Mouse (Mus musculus) naive thymus-derived CD4-positive, alpha-beta T cell, adult 5 months (primary cell): ENCODE measurements around the gene Zfp598. TPM values are rescaled to one million over a fixed set of nuclear protein-coding genes. Genes with fewer than 3 reads are reported as not detected.

ENCODE experiments used
- polyA plus RNA-seq: library from polyadenylated mRNA; unstranded; fragments of 100-300 nt; shearing (Covaris generic); gene quantifications from one replicate; pipeline ENCODE4 v1.2.1, GENCODE M21; 2017

Zfp598 gene
- 23.2 TPM for polyA plus RNA-seq

DNA sequence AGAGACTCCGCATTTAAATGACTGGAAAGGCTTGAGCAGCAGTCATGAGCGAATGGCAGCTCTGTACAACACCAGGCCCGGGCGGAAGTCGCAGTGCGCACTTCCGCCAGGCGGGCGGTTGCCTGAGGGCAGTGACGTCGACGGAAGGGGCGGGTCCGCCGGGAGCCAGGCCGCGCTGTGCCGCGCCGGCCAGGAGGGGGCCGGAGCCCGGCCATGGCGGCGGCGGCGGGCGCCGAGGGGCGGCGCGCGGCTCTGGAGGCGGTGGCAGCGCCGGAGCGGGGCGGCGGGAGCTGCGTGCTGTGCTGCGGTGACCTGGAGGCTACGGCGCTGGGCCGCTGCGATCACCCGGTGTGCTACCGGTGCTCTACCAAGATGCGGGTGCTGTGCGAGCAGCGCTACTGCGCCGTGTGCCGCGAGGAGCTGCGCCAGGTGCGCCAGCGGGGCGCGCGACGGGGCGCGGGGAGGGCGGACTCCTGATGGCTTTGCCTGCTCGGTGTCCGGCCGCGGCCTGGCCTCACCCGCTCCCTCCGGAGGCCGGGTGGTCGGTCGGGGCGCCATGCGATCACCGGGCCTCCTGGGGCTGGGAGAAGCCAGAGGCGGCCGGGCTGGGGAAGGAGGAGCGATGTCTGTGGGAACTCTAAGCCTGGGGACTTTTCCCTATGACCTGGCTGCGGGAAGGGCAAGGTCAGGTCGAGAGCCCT is at the start of gene Zfp598:
Gene Zfp598, plus strand, starts transcription at position 143 of the 701 bp plus-strand sequence.

DNA sequence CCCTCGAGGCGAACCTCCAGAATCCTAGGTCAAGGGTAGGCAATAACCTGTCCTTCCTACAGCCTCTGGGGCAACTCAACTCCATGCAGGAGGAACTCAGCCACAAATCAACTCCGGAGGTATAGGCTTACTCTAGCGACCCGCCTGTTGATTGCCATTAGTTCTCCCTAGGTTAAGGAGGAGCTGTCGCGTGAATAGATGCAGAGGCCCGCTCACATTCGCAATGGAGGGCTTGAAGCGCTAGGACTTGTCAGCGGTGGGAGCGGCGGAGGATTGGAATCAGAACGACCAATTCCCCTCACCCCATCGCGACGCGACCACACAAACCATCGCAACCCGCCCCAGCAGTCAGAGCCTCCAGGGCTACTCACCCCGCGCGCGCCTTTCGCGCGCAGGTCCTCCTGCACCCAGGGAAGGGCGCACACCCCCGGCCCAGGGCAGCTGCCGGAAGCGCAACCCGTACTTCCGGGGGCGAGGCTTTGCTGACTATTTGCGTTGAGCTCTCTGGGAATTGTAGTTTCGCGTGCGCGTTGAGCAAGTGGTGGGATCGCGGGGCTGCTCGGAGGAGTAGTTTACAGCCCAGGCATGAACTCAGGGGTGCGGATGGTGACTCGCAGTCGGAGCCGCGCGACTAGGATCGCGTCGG is 37.2 kb upstream of the Zfp598 start, which contains the start of the genes Tsc2 and Nthl1:
Gene Tsc2, minus strand, starts transcription at position 464 of the 646 bp plus-strand sequence.
Gene Nthl1, plus strand, starts transcription at position 514 of the 646 bp plus-strand sequence.

DNA sequence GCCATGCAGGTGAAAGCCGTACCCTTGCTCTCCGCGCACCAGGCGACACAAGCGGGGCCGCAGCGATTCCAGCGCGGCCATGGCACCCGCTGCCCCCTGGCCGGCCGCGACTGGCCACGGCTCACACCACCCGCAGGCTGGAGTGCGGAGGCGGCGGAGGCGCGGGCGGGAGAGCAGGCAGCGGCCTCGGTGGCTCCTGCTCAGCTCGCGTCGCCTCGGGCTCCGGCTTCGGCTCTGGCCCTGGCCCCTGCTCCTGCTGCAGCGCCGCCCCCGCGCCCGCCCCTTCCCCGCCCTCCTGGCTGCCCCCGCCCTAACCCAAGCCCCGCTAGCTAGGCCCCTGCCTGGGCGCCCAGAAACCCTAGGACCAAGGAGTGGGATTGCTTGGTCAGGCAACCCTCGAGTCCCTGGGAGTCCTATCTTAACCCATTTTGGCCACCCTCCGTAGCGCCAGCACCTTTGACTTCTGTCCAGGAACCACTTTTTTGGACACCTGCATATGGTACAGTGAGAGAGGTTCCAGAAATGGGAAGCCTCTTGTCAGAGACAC is 19.3 kb upstream of the Zfp598 start, which contains the start of gene Slc9a3r2:
Gene Slc9a3r2, minus strand, starts transcription at position 258 of the 547 bp plus-strand sequence.

DNA sequence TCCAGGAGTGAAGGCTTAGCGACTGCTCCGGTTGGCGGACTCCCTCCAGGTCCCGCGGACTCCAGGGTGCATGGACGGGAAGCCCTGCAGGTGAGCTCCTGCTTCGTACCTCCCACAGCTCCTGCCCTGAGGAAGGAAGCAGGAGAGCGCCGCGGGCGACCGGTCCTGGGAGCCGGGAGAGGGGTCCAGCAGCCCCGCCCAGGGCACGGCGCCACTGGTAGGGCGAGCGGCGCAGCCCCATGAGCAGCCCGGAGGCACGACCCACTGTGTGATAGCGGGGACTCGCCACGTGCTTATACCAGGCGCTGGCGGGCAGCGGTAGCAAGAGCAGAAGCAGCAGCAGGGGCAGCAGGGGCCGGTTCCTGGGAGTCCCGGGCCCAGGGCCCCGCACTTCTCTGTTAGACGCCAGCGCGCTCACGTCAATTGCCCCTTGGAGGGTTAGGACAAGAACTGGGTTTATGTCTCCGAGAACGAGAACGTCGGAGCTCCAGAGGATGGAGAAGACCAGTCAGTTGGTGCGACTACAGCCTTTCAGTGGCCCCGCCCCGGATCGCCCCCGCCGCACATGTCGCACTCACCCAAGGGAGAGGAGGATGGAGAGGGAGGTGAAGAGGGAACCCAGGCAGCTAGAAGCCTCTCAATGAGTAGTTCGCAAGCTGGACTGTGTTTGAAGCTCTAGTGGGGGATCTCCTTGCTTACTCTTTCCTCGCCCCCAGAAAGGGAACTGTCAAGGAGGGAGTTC is 11.3 kb upstream of the Zfp598 start, which contains the start of gene Npw:
Gene Npw, minus strand, starts transcription at position 441 of the 742 bp plus-strand sequence.

DNA sequence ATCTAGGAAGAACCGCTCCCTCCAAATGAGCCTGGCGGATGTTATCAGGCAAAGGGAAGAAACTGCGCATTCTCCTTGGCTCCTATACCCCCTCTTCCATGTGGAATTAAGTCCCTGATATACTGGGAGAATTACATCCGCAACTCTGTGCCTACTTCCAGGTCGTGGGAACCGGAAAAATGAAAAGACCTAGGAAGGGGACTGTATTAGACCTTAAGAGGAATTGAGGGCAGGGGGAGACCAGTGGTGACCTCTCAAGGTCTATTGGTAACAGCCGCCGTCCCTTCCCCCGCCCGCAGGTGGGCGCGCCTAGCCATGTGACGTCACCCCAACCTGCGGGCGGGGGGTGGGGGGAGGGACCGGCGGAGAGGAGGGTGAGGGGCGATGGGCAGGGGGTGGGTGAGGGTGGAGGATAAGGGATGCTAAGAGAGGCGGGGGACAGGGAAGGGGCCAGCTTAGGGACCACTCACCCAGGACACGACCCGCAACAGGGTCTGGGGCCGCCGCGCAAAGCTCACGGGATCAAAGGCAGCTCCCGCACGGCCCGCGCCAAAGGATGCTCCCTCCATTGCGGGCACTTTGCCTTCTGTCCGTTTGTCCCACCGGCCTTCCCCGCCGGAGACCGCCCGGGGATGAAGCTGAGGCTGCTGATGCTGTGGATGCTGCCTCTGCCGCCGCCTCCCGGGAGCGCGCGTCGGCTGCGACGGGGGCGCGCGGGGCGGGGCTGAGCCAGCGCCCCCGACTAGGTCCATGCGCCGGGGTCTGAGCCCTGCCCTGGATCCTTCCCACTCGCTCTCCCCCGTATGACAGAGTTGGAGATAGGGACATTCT is 20.0 kb downstream of the Zfp598 start, which contains the start of gene Syngr3:
Gene Syngr3, minus strand, starts transcription at position 705 of the 831 bp plus-strand sequence.

DNA sequence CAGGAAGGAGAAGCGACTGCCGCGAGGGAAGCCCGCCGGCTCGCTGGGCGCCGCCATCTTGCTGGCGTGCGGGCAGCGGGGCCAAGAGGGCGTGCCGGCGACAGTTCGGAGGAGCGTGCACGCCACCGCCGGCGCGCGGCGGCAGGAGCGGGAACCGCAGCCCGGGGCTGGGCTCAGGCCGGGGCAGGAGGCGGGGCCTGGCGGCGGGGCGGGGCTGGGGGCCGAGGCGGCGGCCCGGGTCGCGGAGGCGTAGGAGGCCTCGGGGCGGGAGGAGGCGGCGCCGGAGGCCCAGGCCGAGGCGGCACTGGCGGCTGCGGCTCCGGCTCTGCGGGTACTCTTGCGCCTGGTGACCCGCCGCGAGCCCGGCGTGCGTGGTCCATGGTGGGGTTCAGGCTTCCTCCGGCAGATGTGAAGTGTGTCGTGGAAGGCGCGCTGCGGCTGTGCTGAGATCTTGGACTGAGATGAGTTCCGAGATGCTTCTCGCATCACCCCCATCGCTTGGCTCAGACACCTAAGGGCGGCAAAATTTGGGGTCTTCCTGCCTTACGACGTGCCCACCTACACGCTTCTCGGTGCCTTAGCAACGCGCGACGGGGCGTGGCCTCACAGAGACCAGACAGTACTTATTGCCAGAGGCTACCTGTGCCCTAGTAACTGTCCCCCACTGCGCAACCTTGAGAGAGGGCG is 26.7 kb downstream of the Zfp598 start, which contains the start of the genes Gfer and Noxo1:
Gene Gfer, minus strand, starts transcription at position 146 of the 687 bp plus-strand sequence.
Gene Noxo1, plus strand, starts transcription at position 224 of the 687 bp plus-strand sequence.

DNA sequence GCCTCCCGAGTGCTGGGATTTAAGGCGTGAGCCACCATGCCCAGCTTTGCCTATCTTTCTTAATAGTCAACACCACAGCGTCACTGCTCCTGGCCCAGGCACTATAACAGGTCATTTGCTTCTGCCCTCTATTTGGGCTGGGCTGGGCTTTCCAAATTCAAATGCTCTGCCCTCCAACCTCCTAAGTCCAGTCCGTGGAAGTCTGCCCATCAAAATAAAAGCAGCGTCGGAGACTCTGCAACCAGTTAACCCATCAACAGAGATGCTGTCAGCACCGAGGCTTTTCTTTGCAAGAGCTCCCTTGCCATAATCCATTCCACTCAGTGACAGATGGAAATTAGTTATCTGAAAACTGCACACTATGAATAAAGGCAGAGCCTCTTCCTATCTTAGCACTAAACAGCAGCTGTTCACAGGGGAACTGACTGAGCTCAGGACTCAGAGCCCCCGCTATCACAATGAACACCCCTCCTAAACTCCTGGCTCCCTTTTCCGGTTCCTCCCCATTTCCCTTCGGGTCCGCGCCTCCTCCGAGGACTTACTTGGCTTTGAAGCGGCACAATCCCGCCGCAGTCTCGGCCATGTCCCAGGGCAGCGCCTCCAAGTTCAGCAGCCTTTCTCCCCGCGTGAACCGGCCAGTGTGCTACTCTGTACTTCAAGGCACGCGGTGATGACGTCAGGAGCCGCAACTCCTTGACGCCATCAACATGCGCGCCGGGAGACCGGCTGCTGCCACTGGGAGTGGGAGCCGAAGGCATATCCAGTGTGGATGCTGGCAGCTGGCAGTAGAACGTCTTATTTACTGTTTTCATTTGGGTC is 37.7 kb downstream of the Zfp598 start, which contains the start of gene Tbl3:
Gene Tbl3, minus strand, starts transcription at position 679 of the 819 bp plus-strand sequence.

DNA sequence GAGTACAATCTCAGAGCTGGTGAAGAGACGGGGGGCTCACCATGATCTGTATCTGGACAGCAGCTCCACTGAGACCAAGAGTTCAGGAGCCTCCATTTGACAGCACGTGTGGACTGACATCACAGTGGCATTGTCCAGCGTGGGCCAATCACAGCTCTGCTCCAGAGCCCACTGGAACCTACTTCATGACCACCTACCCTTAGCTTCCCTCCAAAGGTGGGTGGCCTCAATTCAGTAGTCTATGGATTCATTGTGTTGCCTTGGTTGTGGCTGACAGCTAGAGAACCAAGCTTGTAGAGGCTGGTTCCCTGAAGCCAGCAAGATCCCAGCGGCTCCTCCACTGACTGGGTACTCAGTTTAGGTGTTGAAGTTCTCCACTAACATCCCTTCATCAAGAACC is 48.5 kb downstream of the Zfp598 start, which contains the start of the genes Rnf151 and Rps2:
Gene Rnf151, minus strand, starts transcription at position 121 of the 400 bp plus-strand sequence.
Gene Rps2, plus strand, starts transcription at position 174 of the 400 bp plus-strand sequence.

DNA sequence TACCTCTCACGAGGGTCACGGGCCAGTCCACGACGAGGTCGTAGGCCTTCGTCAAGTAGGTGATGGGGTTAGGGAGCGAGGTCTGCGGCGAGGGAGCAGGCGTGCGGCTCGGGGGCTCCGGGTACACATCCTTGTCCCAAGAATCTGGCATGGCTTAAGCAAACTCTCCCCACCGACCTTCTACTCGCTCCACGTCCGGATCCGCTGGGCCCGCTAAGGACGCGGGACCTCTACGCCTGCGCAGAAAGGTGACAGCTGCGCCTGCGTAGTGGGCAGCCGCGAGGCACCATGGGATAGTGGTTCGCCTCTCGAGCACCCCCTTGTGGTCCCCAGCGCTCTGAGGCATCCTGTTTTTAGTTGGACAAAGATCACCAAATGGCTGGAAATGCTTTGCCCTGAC is 54.7 kb downstream of the Zfp598 start, which contains the start of gene Ndufb10:
Gene Ndufb10, minus strand, starts transcription at position 295 of the 400 bp plus-strand sequence.

DNA sequence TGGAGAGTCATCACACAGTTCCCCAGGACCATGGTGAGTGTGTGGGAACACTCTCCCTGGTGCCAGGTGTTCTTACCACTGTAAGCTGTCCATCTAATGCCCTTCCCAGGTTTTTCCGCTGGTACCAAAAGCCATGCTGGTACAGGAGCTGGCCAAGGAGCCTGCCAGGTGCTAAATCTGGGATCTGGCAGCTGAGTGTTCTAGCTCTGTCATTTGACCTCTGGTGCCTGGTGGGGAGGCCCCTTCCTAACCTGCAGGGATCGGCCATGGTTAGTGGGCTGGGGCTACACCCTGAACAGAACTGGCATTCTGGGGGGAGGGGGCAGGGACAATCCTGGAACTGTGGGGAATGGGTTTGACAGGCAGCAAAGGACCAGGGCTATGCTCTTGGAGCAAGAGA is 58.1 kb downstream of the Zfp598 start, which contains the start of gene Rpl3l:
Gene Rpl3l, plus strand, starts transcription at position 203 of the 400 bp plus-strand sequence.

Other genes with a start within 250 kb of the Zfp598 start
- 34.1 TPM for gene Eci1, start 243.0 kb upstream of the Zfp598 start, polyA plus RNA-seq
- 2.0 TPM for gene Dnase1l2, start 226.6 kb upstream of the Zfp598 start, polyA plus RNA-seq
- 144 TPM for gene E4f1, start 199.4 kb upstream of the Zfp598 start, polyA plus RNA-seq
- 18.9 TPM for gene Pgp, start 199.3 kb upstream of the Zfp598 start, polyA plus RNA-seq
- not detected for gene Bricd5, start 195.8 kb upstream of the Zfp598 start, polyA plus RNA-seq
- gene Mlst8, start 190.6 kb upstream of the Zfp598 start, polyA plus RNA-seq, result 24.2 TPM
- gene Caskin1, start 181.1 kb upstream of the Zfp598 start, polyA plus RNA-seq, result 0.16 TPM
- 68.1 TPM for gene Traf7, start 141.7 kb upstream of the Zfp598 start, polyA plus RNA-seq
- gene Rab26, start 135.5 kb upstream of the Zfp598 start, polyA plus RNA-seq, result 1.1 TPM
- gene Pkd1, start 119.9 kb upstream of the Zfp598 start, polyA plus RNA-seq, result 58.8 TPM
- gene Tsc2, start 37.1 kb upstream of the Zfp598 start, polyA plus RNA-seq, result 44.1 TPM
- 3.7 TPM for gene Nthl1, start 37.0 kb upstream of the Zfp598 start, polyA plus RNA-seq
- 0.20 TPM for gene Slc9a3r2, start 19.4 kb upstream of the Zfp598 start, polyA plus RNA-seq
- not detected for gene Npw, start 11.2 kb upstream of the Zfp598 start, polyA plus RNA-seq
- not detected for gene Syngr3, start 20.3 kb downstream of the Zfp598 start, polyA plus RNA-seq
- 33.4 TPM for gene Gfer, start 26.5 kb downstream of the Zfp598 start, polyA plus RNA-seq
- 1.3 TPM for gene Noxo1, start 26.5 kb downstream of the Zfp598 start, polyA plus RNA-seq
- gene Tbl3, start 38.0 kb downstream of the Zfp598 start, polyA plus RNA-seq, result 53.1 TPM
- gene Rnf151, start 48.4 kb downstream of the Zfp598 start, polyA plus RNA-seq, result not detected
- 1,119 TPM for gene Rps2, start 48.4 kb downstream of the Zfp598 start, polyA plus RNA-seq
- 157 TPM for gene Ndufb10, start 54.8 kb downstream of the Zfp598 start, polyA plus RNA-seq
- not detected for gene Rpl3l, start 58.1 kb downstream of the Zfp598 start, polyA plus RNA-seq
- gene Msrb1, start 67.0 kb downstream of the Zfp598 start, polyA plus RNA-seq, result 11.7 TPM
- not detected for gene Hs3st6, start 83.3 kb downstream of the Zfp598 start, polyA plus RNA-seq
- not detected for gene Meiob, start 134.6 kb downstream of the Zfp598 start, polyA plus RNA-seq
- 52.8 TPM for gene Hagh, start 170.5 kb downstream of the Zfp598 start, polyA plus RNA-seq
- 1.6 TPM for gene Fahd1, start 180.7 kb downstream of the Zfp598 start, polyA plus RNA-seq
- gene Igfals, start 196.3 kb downstream of the Zfp598 start, polyA plus RNA-seq, result not detected
- gene Nubp2, start 216.7 kb downstream of the Zfp598 start, polyA plus RNA-seq, result 74.6 TPM
- 57.3 TPM for gene Spsb3, start 217.0 kb downstream of the Zfp598 start, polyA plus RNA-seq
- gene Eme2, start 225.4 kb downstream of the Zfp598 start, polyA plus RNA-seq, result 37.6 TPM
- gene Mrps34, start 225.4 kb downstream of the Zfp598 start, polyA plus RNA-seq, result 67.2 TPM
- gene Nme3, start 226.8 kb downstream of the Zfp598 start, polyA plus RNA-seq, result 24.2 TPM